Mouse (Mus musculus): ENCODE measurements at regions not wholly inside any gene's neighbourhood (a gene's known extent, or its start where the extent isn't known, plus 50 kb on each side); places are given as distances from the start of the nearest gene placed in this dataset.

- DNase-seq = no peak
Measured at GRCm38 (mm10) chr7:110679916-110680315, 52.5 kb downstream of the Adm start.

- DNase-seq = no peak
Measured at GRCm38 (mm10) chr7:110682911-110683310, 55.5 kb downstream of the Adm start.

GRCm38 (mm10) chr7:110688884-110689681 lies 61.6 kb downstream of the Adm start:
- DNase-seq = peak; percentile 73 to 74

- no peak for DNase-seq
Measured at GRCm38 (mm10) chr7:110690241-110690640, 62.8 kb downstream of the Adm start.

DNA sequence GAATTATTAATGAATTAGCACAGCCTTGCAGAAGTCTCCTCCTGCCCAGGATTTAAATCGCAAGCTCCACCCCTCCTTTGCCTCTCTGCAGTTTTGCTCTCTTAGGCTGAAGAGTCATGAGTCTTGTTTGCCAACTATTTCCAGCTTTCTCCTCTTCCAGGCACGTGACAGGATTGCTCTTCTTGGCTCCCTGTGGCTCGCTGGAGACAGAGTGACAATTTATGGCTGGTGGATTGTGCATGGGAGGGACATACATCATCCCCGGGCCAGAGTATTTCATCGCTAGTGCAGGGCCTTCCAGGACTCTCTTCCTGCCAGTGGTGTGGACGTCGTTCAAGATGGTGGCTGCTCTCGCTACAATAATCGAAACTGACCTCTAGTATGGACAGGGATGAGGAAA lies 63.4 kb downstream of the Adm start:
- peak; percentile 43 to 67 for DNase-seq

GRCm38 (mm10) chr7:110694262-110694661 lies 66.8 kb downstream of the Adm start:
- peak; percentile 37 to 38 for DNase-seq

DNA sequence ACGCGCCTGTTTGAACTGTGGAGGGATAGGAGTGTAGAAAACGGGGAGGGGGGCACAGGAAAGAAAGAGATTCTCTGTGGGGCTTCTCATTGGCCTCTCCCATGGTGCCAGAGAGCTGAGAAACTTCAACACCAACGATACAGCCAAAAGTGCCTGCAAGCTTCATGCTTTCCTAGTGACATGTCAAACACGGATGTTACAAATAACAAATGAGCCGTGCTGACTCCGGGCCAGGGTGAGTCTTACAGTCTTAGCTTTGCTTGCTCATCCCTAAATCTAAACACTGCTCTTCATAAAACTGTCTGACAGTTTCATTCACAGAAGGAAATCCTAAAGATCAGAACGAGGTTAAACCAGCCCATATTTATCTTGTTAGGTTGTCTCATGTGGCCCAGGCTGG lies 68.3 kb downstream of the Adm start:
- no peak for DNase-seq

DNA sequence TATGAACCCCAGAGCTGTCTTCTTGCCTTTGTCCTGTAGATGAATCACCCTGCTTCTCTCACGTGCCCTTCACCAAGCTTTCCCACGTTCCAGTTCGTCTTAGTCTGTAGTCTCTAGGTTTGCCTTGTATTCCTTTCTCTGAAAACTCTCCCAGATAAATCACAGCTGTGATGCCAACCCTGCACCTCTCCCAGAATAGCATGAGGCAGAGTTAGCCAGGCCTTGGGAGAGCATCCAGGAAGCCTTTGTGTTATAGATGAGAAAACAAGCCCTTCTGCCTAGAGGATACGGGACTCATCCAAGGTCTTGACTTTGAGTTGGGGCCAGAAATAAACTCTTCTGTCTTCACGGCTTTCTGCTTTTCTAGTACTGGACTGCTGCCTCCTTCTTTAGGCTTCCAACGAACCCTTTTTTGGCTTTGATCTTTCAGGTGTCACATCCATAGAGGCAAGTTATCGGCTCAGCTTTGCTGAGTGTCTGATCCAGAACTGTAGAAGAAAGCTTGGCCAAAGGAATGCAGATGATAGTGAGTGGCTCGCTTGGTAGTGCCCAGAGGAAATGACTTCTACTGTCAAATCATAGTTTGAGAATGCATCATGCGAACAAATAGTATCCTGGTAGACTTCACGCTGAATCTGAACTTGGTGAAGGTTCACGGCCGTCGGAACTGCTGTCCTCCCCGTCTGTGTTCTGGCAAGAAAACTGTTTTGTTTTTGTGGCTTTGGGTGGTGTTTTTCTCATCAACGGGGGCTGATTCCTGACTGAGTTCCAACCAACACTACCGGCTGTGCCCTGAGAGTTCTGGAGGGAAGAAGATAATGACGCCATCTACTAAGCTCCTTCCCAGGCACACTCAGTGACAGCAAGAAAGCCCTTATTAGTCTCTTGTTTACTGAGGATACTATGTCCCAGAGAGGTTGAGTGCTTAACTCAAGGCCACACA lies 69.5 kb upstream of the Ampd3 start:
- no peak for DNase-seq

- DNase-seq = no peak
Measured at GRCm38 (mm10) chr7:110699596-110699995, 68.4 kb upstream of the Ampd3 start.

GRCm38 (mm10) chr7:110701681-110702413 lies 66.2 kb upstream of the Ampd3 start:
- DNase-seq = no peak

GRCm38 (mm10) chr7:110702414-110702783 lies 65.6 kb upstream of the Ampd3 start:
- no peak for DNase-seq

DNA sequence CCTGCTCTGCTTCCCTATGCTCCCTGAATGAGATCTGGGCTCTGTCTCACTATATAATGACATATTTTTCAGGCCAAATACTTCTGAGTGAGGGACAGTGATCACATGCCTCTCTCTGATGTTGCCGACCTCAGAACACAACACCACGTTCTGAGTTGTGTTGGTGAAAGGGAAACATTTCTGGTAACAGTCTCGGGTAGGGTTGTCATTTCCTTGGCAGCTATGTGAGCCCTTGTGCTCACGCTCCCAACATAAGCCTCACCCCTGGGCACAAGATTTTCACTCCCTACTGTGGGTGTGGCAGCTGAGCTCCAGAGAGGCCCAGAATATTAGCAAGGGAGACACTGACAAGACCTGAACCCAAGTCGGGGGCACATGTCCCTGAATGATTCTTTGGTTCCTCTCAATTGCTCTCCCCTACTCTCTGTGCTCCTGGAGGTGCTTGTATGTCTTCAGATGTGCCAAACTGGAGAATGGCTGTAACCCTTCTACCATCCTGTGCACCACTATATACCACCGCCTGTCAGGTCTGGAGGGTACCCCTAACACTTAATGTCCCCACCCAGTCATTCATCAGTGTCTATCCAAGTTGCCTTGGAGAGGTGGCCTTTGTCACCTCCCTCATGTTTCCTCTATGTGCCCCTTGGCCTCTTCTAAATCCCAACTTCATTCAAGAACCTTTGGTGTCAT lies 62.5 kb upstream of the Ampd3 start:
- no peak for DNase-seq

DNA sequence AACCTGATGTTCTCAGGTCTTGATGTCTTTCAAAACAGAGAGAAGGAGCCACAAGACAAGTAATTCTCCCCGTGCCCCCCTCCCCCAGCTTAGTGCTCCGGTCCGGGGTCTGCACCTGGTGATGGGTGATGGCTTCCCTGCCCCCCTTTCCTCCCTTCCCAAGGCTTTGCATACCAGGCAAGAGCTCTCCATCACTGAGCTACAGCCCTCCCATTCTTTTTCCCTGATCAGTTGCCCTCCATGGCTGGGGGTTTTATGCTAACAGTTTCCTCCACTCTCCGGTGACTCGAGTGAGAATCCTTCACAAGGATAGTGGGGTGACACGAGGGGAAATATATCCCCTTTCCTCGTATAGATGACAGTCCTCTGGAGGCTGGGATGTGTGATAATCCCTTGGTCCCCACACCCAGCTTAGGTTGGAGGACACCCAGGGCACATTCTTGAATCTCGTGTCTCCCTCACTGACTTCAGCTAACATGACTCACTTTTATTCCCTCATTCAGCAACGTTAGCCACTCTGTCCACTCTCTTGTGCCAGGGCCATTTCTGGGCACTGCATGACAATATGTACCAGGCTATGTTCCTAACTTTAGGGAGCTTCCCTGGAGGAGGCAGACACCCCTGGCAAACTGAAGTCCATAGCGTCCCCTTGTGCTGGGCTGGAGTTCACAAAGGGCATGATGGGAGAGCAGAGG lies 61.9 kb upstream of the Ampd3 start:
- DNase-seq = no peak

DNA sequence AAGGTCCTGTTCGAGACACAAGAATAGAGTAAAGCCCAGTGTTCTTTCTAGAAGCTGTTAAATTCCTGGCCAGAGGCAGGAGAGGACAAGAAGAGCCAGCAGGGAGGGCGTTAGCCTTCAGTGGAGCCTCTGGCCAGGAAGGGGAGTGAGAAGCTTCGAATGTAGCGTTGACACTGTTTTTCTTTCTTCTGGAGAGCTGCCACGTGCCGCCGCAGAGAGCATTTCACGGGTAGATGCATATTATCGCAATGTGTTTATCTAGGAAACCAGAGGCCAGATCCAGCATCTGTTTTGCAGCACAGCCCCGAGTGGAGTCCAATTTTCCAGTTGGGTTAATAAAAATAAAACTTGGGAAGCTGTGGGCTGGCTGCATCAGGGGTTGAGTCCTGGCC lies 61.3 kb upstream of the Ampd3 start:
- DNase-seq = peak in 1 of 2 experiments; percentile 37

GRCm38 (mm10) chr7:110708116-110708515 lies 59.9 kb upstream of the Ampd3 start:
- peak; percentile 32 to 33 for DNase-seq

DNA sequence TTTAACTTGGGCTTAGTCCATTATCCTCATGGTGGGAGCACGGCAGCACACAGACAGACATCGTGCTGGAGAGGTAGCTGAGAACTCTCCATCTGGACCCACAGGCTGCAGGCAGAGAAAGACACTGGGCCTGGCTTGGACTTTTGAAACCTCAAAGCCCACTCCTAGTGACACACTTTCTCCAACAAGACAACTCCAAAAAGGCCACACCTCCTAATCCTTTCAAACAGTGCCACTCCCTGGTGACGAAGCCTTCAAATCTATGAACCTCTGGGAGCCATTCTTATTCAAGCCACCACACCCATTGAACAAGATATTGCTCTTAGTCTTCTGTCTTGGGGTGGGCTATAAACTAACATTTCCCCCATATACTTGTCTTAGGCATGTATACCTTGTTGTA lies 59.2 kb upstream of the Ampd3 start:
- DNase-seq = no peak

- no peak for DNase-seq
Measured at GRCm38 (mm10) chr7:110709606-110710005, 58.4 kb upstream of the Ampd3 start.

DNA sequence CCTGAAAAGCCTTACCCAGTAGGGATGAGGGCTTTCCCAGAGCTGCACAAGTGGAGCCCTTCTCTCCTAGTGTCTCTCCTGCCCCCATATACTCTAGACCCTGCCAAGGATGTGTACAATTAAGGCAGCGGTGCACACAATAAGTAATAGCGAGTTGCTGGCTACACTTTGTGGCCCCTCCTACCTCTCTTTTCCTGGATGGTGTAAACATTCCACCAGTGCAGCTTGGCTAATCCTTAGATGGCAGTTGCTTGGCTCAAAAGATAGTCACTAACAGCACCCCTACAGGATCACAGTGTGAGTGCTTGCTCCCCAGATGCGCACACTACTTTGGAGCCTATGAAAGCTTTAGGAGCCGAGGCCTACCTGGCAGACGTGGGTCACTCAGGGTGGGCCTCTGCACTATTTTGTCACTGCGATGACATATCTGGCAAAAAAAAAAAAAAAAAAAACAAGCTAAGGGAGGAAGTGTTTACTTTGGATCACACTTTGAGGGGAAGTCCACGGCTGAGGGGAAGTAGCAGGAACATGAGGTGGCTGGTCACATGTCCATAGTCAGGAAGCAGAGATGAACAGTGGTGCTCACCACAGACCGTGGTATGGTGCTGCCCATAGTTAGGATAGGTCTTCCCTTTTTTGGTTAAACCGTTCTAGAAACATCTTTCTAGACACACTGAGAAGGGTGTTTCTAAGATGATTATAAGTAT lies 57.6 kb upstream of the Ampd3 start:
- DNase-seq = no peak

DNA sequence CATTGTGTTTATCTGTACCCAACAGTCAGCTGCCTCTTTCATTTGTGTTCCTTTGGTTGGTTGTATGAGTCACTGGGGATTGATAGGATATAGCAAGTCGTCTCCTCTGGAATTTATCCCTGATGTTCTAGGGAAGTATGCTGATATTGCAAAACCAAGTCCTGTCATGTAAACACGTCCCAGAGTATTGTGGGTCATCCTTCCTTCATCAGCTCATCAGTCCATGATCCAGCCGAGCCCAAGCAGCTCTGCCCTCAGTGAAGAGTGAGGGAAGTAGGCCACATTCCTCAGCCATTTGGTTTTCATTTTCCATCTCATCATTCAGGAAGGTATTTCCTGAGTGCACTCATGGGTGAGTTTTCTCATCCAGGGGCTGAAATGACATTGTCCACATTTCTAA lies 54.3 kb upstream of the Ampd3 start:
- no peak for DNase-seq

DNA sequence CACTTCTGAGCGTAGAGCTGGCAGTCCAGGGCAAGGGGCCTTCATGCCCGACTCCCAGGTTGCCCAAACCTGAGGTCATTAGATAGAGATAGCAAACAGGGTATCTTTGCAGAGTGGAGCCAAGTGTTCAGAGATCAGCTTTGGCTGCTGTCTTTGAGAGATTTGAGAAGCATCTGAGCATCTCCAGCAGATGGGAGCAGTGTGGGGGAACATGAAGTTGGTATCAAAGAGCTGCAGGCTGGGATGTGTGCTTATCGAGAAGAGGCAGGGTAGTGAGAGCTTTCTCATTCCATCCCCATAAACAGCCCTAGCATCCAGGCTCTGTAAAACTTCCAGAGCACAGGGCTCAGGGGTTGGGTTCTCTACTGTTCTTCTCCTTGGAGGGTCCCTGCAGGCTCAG lies 52.9 kb upstream of the Ampd3 start:
- DNase-seq = no peak

DNA sequence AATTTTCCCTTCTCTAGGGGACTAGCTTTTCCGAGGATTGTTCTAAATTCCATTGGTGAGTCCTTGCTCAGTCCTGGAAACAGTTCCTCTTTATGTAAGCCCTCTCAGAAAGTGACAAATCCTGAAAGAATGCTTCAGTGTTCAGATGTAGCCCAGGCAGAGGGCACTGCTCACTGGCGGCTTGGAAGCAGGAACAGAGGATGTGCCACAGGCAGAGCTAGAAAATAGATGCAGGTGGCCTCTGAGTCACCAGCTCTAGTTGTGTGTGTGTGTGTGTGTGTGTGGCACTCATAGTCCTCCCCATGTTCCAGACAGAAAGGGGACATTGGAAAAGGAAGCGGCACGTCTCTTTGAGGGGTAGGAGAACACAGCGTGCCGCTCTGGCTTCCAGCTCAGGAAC lies 52.5 kb upstream of the Ampd3 start:
- DNase-seq = no peak

All from kidney, adult 8-10 months (tissue).